Mouse (Mus musculus) common myeloid progenitor, adult 5-6 weeks (primary cell): Measurements from ENCODE around the gene Grid2. TPM values are rescaled to one million over a fixed set of nuclear protein-coding genes. Genes with fewer than 3 reads are reported as not detected.

Source experiments
- ATAC-seq: replicated peaks from 2 replicates; pipeline ENCODE4 v1.8.0; 2016; ENCODE audit warnings: low read depth, mild to moderate bottlenecking, moderate TSS enrichment, inconsistent platforms; ENCODE audit not compliant: poor library complexity, severe bottlenecking
- total RNA-seq: library from RNA; stranded (forward); fragments of 200-1000, 187-1606 nt; gene quantifications from 2 replicates; pipeline ENCODE4 v1.2.3, GENCODE M21; 2017

Gene Grid2
- total RNA-seq, 1 experiment from 2014 or later = not detected

GRCm38 (mm10) chr6:64688181-64688944, 1432.7 kb downstream of the Grid2 start:
- ATAC-seq = no peak

- no peak for ATAC-seq
Measured at GRCm38 (mm10) chr6:64694688-64695087, 1439.0 kb downstream of the Grid2 start.

GRCm38 (mm10) chr6:64703659-64704058, 1448.0 kb downstream of the Grid2 start:
- no peak for ATAC-seq

- peak; percentile 78 for ATAC-seq
Measured at GRCm38 (mm10) chr6:64727751-64728403, 1472.2 kb downstream of the Grid2 start.

- ATAC-seq = peak; percentile 40
Measured at GRCm38 (mm10) chr6:64728499-64729198, 1473.0 kb downstream of the Grid2 start, which contains the start of gene Atoh1. Atoh1 (plus strand) TSS chr6:64729125.

- peak; percentile 24; the same call in 1 of the 2 replicates for ATAC-seq
Measured at GRCm38 (mm10) chr6:64729231-64730011, 1473.7 kb downstream of the Grid2 start.

- ATAC-seq = peak; percentile 12
Measured at GRCm38 (mm10) chr6:64730030-64730429, 1474.4 kb downstream of the Grid2 start.

- ATAC-seq = no peak
Measured at GRCm38 (mm10) chr6:64730506-64731020, 1474.9 kb downstream of the Grid2 start.

- no peak for ATAC-seq
Measured at GRCm38 (mm10) chr6:64731126-64731525, 1475.5 kb downstream of the Grid2 start.

- ATAC-seq = no peak
Measured at GRCm38 (mm10) chr6:64731621-64732320, 1476.1 kb downstream of the Grid2 start.

GRCm38 (mm10) chr6:64733311-64733710, 1477.6 kb downstream of the Grid2 start:
- no peak for ATAC-seq

- peak; percentile 53 for ATAC-seq
Measured at GRCm38 (mm10) chr6:64734441-64735320, 1479.0 kb downstream of the Grid2 start.

GRCm38 (mm10) chr6:64736317-64736716, 1480.6 kb downstream of the Grid2 start:
- no peak for ATAC-seq

- no peak for ATAC-seq
Measured at GRCm38 (mm10) chr6:64742915-64743489, 1487.3 kb downstream of the Grid2 start.
